Mouse (Mus musculus) testis, adult 2 months (tissue): ENCODE results near the gene Cfc1.
A peak's percentile ranks its signal among the peaks of the same experiment; 100 is the strongest.

ENCODE experiments used
- CTCF ChIP-seq: fragments of 200-500 bp; IDR thresholded peaks from 2 replicates; pipeline ENCODE4 v1.5.1; 2012; ENCODE audit warnings: low read depth, mild to moderate bottlenecking, inconsistent platforms, low read length, moderate library complexity; ENCODE audit not compliant: control insufficient read depth, insufficient read depth, insufficient replicate concordance
- POLR2A ChIP-seq: fragments of 200-500 bp; IDR thresholded peaks from 2 replicates; pipeline ENCODE4 v1.6.1; 2012; ENCODE audit warnings: low read depth, mild to moderate bottlenecking, inconsistent platforms, low read length, moderate library complexity; ENCODE audit not compliant: control insufficient read depth

DNA sequence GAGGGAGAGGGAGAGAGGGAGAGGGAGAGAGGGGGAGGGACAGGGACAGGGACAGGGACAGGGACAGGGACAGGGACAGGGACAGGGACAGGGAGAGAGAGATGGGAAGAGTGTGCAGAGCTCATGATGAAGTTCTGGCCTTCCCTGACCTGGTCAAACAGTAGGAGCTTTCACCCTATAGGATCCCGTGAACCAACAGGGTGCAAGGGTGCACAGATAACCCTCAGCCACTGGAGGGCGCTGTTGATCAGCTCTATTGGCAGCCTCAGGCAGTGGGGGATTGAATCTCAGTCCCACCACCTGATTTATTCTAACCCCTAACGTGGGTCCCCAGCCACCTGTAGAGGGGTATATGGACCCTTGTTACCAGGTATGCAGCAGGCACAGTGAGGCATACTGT is 24.4 kb upstream of the Cfc1 start:
- TF ChIP-seq CTCF = peak; percentile 97; the same call in 1 of the 2 replicates
- no peak for TF ChIP-seq POLR2A
